Mouse (Mus musculus) erythroblast, embryonic 14.5 days (primary cell): ENCODE results near the gene Lrrc8c.

ENCODE experiments used
- GATA1 ChIP-seq: IDR thresholded peaks from 2 replicates; pipeline ENCODE4 v1.6.1; 2012; ENCODE audit warnings: low read length, inconsistent platforms, mixed read lengths
- TAL1 ChIP-seq: IDR thresholded peaks from 3 replicates; pipeline ENCODE4 v1.6.1; 2012; ENCODE audit warnings: low read length, inconsistent platforms, mixed read lengths

GRCm38 (mm10) chr5:105632066-105632465, 112.9 kb downstream of the Lrrc8c start:
- TF ChIP-seq GATA1 (no peak), TAL1 (no peak)
